Mouse (Mus musculus) limb, embryonic 12.5 days (tissue): Measurements from ENCODE around the gene Ost4. TPM values are rescaled to one million over a fixed set of nuclear protein-coding genes. Genes with fewer than 3 reads are reported as not detected.
A peak's percentile ranks its signal among the peaks of the same experiment; 100 is the strongest.

Source experiments
- ATAC-seq: fragments of 200-750 bp; cut with Nextera tagmentation; 2 replicates; pipeline ENCODE4 v1.8.0; 2017; ENCODE audit warnings: low read depth, moderate TSS enrichment; ENCODE audit not compliant: insufficient number of reproducible peaks, insufficient read depth, low FRiP score, low TSS enrichment
- H3K27ac ChIP-seq: fragments of 300-500 bp; sonication (generic); 2 replicates; pipeline ENCODE4 v1.5.1; 2016; ENCODE audit warnings: mild to moderate bottlenecking, moderate library complexity
- H3K27me3 ChIP-seq: fragments of 300-500 bp; sonication (generic); 2 replicates; pipeline ENCODE4 v1.6.1; 2016; ENCODE audit warnings: mild to moderate bottlenecking, moderate library complexity
- H3K36me3 ChIP-seq: fragments of 300-500 bp; sonication (generic); 2 replicates; pipeline ENCODE4 v1.6.1; 2016; ENCODE audit warnings: mild to moderate bottlenecking, moderate library complexity
- H3K4me1 ChIP-seq: fragments of 300-500 bp; sonication (generic); replicated peaks from 2 replicates; pipeline ENCODE4 v1.6.1; 2016
- H3K4me2 ChIP-seq: fragments of 300-500 bp; sonication (generic); 2 replicates; pipeline ENCODE4 v1.6.1; 2016; ENCODE audit warnings: mild to moderate bottlenecking, moderate library complexity
- H3K4me3 ChIP-seq: fragments of 300-500 bp; sonication (generic); replicated peaks from 2 replicates; pipeline ENCODE4 v1.5.1; 2016; ENCODE audit warnings: mild to moderate bottlenecking
- H3K9ac ChIP-seq: fragments of 300-500 bp; sonication (generic); replicated peaks from 2 replicates; pipeline ENCODE4 v1.6.1; 2016; ENCODE audit warnings: mild to moderate bottlenecking, moderate library complexity
- H3K9me3 ChIP-seq: fragments of 300-500 bp; sonication (generic); 2 replicates; pipeline ENCODE4 v1.6.1; 2016; ENCODE audit warnings: mild to moderate bottlenecking, moderate library complexity
- WGBS: fragments of 180-500 bp; shearing (Covaris S2); methylation state at CpG from one replicate; pipeline ENCODE4 v1.1.7; 2016; 5-methylcytosine and 5-hydroxymethylcytosine counted together
- polyA plus RNA-seq: library from polyadenylated mRNA; unstranded; fragments of >200 nt; fragmentation: Nextera tagmentation; extraction: Ambion mirVana; gene quantifications from 2 replicates; pipeline ENCODE4 v1.2.1, GENCODE M21; 2016

Ost4 gene
- polyA plus RNA-seq, 1 experiment from 2014 or later, result 351 TPM

GRCm38 (mm10) chr5:30870131-30870406 is 37.5 kb downstream of the Ost4 start:
- no peak for ATAC-seq
- H3K36me3 ChIP-seq, result peaks cover 59% of the 10 kb centered on the region

GRCm38 (mm10) chr5:30869405-30870130 is 38.0 kb downstream of the Ost4 start:
- peak overlapping the region; percentile 86 for H3K4me3 ChIP-seq
- no peaks in the 10 kb centered on the region for H3K27me3 ChIP-seq
- H3K9me3 ChIP-seq, result no peaks in the 10 kb centered on the region
- H3K4me2 ChIP-seq, result peak overlapping the region; percentile 81
- H3K36me3 ChIP-seq, result peaks cover 59% of the 10 kb centered on the region
- peak overlapping the region; percentile 84 for H3K27ac ChIP-seq
- peak; percentile 90 for ATAC-seq
- peak overlapping the region; percentile 87 for H3K9ac ChIP-seq
- WGBS, result under 1% methylated on average over 55 of the region's 63 CpGs
- peaks cover 14% of the 10 kb centered on the region for H3K4me1 ChIP-seq

More at GRCm38 (mm10) chr5:30870131-30870406, 37.5 kb downstream of the Ost4 start:
- no peaks in the 10 kb centered on the region for H3K27me3 ChIP-seq
- H3K9me3 ChIP-seq, result no peaks in the 10 kb centered on the region
- peak overlapping the region; percentile 81 for H3K4me2 ChIP-seq
- peak overlapping the region; percentile 87 for H3K9ac ChIP-seq
- H3K27ac ChIP-seq, result peak overlapping the region; percentile 84
- peaks cover 14% of the 10 kb centered on the region for H3K4me1 ChIP-seq
- WGBS, result 22% methylated on average over 2 of the region's 2 CpGs
- peak overlapping the region; percentile 86 for H3K4me3 ChIP-seq

- H3K4me1 ChIP-seq, result peaks cover 14% of the 10 kb centered on the region
- peak overlapping the region; percentile 84 for H3K27ac ChIP-seq
- no peaks in the 10 kb centered on the region for H3K9me3 ChIP-seq
- H3K36me3 ChIP-seq, result peaks cover 58% of the 10 kb centered on the region
- peak overlapping the region; percentile 87 for H3K9ac ChIP-seq
- no peaks in the 10 kb centered on the region for H3K27me3 ChIP-seq
- peak overlapping the region; percentile 86 for H3K4me3 ChIP-seq
- 10% methylated on average over 9 of the region's 9 CpGs for WGBS
- no peak for ATAC-seq
- peak overlapping the region; percentile 81 for H3K4me2 ChIP-seq
Measured at GRCm38 (mm10) chr5:30868981-30869380, 38.6 kb downstream of the Ost4 start.

GRCm38 (mm10) chr5:30867712-30868111 is 39.9 kb downstream of the Ost4 start, which contains the start of gene Tmem214:
Gene Tmem214, plus strand, starts transcription at chr5:30868012.
- H3K9me3 ChIP-seq, result no peaks in the 10 kb centered on the region
- H3K36me3 ChIP-seq, result peaks cover 47% of the 10 kb centered on the region
- H3K27ac ChIP-seq, result peak within 1 kb of the TSS; percentile 84
- H3K27me3 ChIP-seq, result no peaks in the 10 kb centered on the region
- H3K4me1 ChIP-seq, result peaks cover 14% of the 10 kb centered on the region
- ATAC-seq, result no peak
- H3K9ac ChIP-seq, result no peak within 1 kb of the TSS
- H3K4me3 ChIP-seq, result no peak within 1 kb of the TSS
- H3K4me2 ChIP-seq, result peak within 1 kb of the TSS; percentile 81
- 88% methylated on average over 3 of the region's 3 CpGs for WGBS

GRCm38 (mm10) chr5:30866871-30867270 is 40.7 kb downstream of the Ost4 start:
- Histone ChIP-seq H3K27me3 (no peaks in the 10 kb centered on the region), H3K4me3 (no peak overlapping the region), H3K9ac (no peak overlapping the region), H3K9me3 (no peaks in the 10 kb centered on the region), H3K4me1 (peaks cover 14% of the 10 kb centered on the region), H3K27ac (no peak overlapping the region), H3K4me2 (no peak overlapping the region), H3K36me3 (peaks cover 41% of the 10 kb centered on the region)
- WGBS, result 94% methylated on average over 3 of the region's 3 CpGs
- ATAC-seq, result no peak

- Histone ChIP-seq H3K4me1 (peaks cover 4% of the 10 kb centered on the region; the same call in 1 of the 2 replicates), H3K9me3 (no peaks in the 10 kb centered on the region), H3K9ac (no peak overlapping the region; the same call in 1 of the 2 replicates), H3K4me3 (no peak overlapping the region), H3K36me3 (peaks cover 27% of the 10 kb centered on the region; the same call in 1 of the 2 replicates), H3K27ac (no peak overlapping the region), H3K27me3 (no peaks in the 10 kb centered on the region), H3K4me2 (no peak overlapping the region)
- no peak for ATAC-seq
- WGBS, result 42% methylated on average over 15 of the region's 15 CpGs
Measured at GRCm38 (mm10) chr5:30864322-30864721, 43.3 kb downstream of the Ost4 start.

GRCm38 (mm10) chr5:30863852-30864251 is 43.7 kb downstream of the Ost4 start:
- Histone ChIP-seq H3K4me3 (no peak overlapping the region), H3K27me3 (no peaks in the 10 kb centered on the region), H3K4me2 (no peak overlapping the region), H3K9ac (no peak overlapping the region; the same call in 1 of the 2 replicates), H3K36me3 (peaks cover 27% of the 10 kb centered on the region; the same call in 1 of the 2 replicates), H3K9me3 (no peaks in the 10 kb centered on the region), H3K27ac (no peak overlapping the region), H3K4me1 (peaks cover 2% of the 10 kb centered on the region; the same call in 1 of the 2 replicates)
- WGBS, result 43% methylated on average over 4 of the region's 4 CpGs
- ATAC-seq, result no peak

- H3K9me3 ChIP-seq, result no peaks in the 10 kb centered on the region
- ATAC-seq, result no peak
- no peaks in the 10 kb centered on the region for H3K4me1 ChIP-seq
- no peak overlapping the region for H3K4me3 ChIP-seq
- no peak overlapping the region for H3K9ac ChIP-seq
- no peak overlapping the region for H3K27ac ChIP-seq
- 86% methylated on average over 2 of the region's 2 CpGs for WGBS
- H3K36me3 ChIP-seq, result no peaks in the 10 kb centered on the region
- no peaks in the 10 kb centered on the region for H3K27me3 ChIP-seq
- H3K4me2 ChIP-seq, result no peak overlapping the region
Measured at GRCm38 (mm10) chr5:30856124-30856523, 51.5 kb downstream of the Ost4 start.

Other genes starting within 250 kb of the Ost4 start
- 402 and 439 TPM in 2 replicates for gene Cenpa, start 241.0 kb downstream of the Ost4 start, polyA plus RNA-seq
- 5.4 and 5.5 TPM in 2 replicates for gene Dpysl5, start 196.2 kb downstream of the Ost4 start, polyA plus RNA-seq
- 26.8 and 28.4 TPM in 2 replicates for gene Mapre3, start 93.1 kb downstream of the Ost4 start, polyA plus RNA-seq
- 80.4 and 84.6 TPM in 2 replicates for gene Tmem214, start 39.8 kb downstream of the Ost4 start, polyA plus RNA-seq
- 35.8 and 42.0 TPM in 2 replicates for gene Agbl5, start 19.1 kb downstream of the Ost4 start, polyA plus RNA-seq
- 221 and 225 TPM in 2 replicates for gene Emilin1, start 5.6 kb upstream of the Ost4 start, polyA plus RNA-seq
- 11.7 and 14.6 TPM in 2 replicates for gene Khk, start 13.6 kb upstream of the Ost4 start, polyA plus RNA-seq
- gene Cgref1, start 37.8 kb upstream of the Ost4 start, polyA plus RNA-seq, result 4.1 and 4.4 TPM in 2 replicates
- gene Preb, start 52.6 kb upstream of the Ost4 start, polyA plus RNA-seq, result 132 and 133 TPM in 2 replicates
- gene Tcf23, start 60.9 kb upstream of the Ost4 start, polyA plus RNA-seq, result not detected in 2 replicates
- gene Atraid, start 140.5 kb upstream of the Ost4 start, polyA plus RNA-seq, result 105 and 107 TPM in 2 replicates
- gene Slc5a6, start 141.1 kb upstream of the Ost4 start, polyA plus RNA-seq, result 11.0 and 12.5 TPM in 2 replicates
- 48.0 and 50.9 TPM in 2 replicates for gene Cad, start 147.0 kb upstream of the Ost4 start, polyA plus RNA-seq
- not detected in 2 replicates for gene Dnajc5g, start 198.5 kb upstream of the Ost4 start, polyA plus RNA-seq
- gene Slc30a3, start 200.4 kb upstream of the Ost4 start, polyA plus RNA-seq, result 0.13 and 0.21 TPM in 2 replicates
- 2.1 and 3.6 TPM in 2 replicates for gene Trim54, start 208.9 kb upstream of the Ost4 start, polyA plus RNA-seq
- gene Ucn, start 231.0 kb upstream of the Ost4 start, polyA plus RNA-seq, result not detected in 2 replicates
- gene Mpv17, start 246.5 kb upstream of the Ost4 start, polyA plus RNA-seq, result 59.4 and 63.0 TPM in 2 replicates